Mouse (Mus musculus): ENCODE data around the gene Slc13a4.

Gene Slc13a4

DNA sequence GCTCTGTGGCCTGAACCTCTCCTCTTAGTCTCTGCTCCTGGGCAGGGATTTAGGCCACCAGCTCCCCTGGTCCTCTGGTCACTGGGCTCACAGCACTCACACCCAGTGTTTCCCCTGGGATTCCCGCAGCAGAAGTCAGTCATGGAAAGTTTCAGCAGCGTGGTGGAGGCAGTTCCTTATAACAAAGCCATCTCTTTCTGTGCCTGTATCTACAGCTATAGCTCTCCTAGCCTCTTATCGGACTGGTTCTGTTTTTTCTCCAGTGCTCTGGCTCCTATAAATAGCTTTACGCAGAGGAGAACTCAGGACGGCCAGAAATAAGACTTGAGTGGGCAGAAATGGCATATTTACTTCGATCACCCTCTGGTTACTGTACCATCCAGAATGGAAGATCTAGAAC lies 9.6 kb downstream of the Slc13a4 start:
- no peak for DNase-seq

DNA sequence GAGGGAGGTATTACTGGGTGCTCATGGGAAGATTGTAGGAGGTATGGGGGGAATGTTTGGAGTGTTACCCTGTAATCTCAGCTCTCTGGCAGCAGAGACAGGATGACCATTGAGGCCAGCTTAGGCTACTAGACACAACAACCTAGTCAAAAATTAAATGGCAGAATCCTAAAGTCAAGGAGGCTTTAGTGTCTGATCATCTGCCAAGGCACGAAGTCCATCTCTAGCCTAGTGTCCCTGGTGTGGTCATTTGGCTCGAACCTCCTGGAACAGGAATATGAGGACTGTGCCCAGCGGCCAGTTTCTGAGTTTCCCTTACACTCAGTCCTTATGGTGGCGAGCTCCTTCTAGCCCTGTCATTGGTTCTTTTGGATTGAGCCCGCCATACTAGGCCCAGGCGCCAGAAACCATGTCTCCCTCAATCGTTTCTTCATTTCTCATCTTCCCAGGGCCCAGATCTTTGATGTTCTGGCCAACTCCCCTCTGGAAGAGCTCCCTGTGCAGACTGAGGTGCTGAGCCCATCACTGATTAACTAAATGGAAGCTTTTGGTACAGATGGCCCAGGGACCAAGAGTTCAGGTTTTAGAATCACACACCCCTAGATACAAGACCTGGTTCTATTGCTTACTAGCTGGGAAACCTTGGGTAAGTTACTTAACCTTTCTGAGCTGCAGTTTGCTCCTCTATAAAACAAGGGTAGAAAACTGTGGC lies 10.3 kb downstream of the Slc13a4 start:
- DNase-seq: peak; percentile 77

DNA sequence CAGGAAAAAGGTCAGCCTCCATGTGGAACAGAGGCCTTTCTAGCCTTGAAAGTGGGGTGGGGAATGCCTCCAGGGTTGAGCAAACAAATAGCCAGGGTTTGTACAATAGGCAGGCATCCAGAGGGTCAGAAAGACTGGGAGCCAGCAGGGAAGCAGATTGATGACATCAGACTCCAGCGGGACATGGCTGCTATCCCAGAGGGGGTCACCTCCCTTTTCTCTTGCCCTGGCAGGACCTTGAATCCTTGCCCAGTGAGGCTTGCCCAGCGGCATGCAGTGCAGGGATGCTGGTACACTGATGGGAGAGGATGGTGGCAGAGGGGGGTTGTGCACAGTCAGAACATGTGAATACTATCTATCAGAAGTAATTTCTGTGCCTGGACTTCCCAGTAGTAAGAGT lies 10.9 kb downstream of the Slc13a4 start:
- DNase-seq: peak; percentile 63

DNA sequence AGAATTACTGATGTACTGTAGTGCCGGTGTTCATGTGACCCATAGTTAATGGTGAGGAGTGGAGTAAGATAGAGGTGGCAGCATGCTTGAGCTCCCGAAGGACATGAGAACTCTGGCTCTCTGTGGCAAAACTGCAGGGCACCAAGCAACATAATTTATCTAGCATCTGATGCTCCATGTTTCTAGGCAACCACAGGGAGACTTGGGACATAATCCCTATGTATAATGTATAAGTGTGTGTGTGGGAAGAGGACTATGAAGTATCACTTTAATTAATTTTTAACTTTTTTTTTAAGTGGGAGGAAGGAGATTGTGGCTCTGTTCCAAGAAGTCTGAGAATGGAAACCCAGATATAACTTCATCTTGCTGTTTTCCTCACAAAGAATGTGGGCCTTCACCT lies 13.0 kb downstream of the Slc13a4 start:
- no peak for DNase-seq

DNA sequence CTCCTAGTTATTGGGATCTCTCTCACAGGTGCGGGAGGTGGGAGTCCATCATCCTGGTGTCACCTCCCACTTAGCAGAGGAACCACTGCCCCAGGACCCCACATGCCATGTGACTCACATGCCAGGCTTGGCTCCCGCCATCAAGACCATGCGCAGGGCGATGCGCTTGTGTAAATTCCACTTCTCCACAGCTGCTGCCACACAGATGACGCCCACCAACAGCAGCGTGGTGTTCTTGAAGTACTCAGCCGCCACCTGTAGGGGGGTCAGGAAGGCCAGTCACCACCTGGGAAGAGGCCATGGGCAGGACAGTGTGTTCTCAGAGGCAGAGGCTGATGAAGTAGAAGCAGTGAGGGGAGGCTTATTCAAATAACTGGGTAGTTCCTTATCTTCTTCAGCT lies 18.3 kb downstream of the Slc13a4 start:
- no peak for DNase-seq

DNA sequence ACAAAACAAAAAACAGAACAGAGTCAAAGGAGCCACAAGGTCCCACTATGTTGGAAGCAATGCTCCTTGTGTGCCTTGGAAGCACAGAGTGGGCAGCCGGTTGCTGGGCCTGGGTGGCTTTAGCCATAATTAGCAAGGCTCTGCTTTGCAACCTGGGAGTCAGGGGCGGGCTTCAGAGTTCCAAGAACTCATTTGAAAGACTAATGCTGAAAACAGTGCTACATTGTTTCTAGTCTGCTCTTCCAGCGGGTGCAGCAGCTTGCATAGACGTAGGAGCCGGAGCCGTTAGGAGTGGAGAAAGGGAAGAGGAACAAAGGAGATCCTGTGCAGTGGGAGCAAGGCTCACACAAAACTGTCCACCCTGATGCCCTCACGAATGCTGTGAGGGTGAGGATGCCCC lies 19.0 kb downstream of the Slc13a4 start:
- DNase-seq: no peak

DNA sequence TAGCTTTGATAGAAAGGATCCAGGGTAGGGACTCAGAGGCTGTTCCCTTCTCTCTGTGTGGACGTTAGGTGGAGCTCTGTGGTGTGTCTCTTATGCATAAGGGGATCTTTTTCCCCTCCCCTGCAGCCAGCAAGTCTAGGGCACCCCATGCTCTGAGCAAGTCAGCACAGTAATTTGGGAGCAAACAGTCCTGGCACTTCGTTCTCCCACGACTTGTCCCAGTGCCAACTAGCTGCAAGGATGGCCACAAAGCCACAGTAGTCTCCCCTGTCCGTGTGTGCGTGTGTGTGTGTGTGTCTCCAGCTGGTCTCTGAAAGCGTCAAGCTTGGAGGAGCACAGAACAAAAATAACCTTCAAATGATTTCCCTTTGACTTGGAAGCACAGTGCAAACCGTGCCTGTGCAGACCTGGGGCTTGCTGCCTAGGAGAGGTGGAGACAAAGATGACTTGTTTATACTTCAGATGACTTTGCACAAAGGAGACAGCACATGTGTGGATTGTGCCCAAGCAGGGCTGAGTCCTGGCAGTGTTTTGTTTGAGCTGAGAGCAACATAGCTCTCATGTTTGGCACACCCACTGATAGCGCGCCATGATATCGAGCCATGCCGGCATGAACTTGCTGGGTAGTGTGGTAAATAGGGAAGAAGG lies 19.7 kb downstream of the Slc13a4 start:
- peak; percentile 51 for DNase-seq

DNA sequence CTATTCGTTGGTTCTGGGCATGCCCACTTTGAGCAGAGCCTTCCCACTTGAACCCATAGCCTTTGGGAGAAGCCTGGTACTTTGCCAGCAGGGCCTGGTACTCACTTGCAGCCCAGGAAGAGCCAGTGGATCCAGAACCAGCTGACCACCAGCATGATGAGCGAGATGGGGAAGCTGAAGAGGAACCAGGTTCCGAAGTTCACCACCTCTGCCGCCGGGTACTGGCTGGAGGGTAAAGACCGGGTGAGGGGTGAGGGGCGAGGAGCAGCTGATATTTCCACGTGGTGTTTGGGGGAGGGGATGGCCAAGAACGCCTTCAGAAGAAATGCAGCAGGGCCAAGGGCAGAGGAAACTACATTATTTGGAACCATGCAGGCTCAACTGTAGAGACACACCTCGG lies 28.6 kb downstream of the Slc13a4 start:
- peak; percentile 48 for DNase-seq

DNA sequence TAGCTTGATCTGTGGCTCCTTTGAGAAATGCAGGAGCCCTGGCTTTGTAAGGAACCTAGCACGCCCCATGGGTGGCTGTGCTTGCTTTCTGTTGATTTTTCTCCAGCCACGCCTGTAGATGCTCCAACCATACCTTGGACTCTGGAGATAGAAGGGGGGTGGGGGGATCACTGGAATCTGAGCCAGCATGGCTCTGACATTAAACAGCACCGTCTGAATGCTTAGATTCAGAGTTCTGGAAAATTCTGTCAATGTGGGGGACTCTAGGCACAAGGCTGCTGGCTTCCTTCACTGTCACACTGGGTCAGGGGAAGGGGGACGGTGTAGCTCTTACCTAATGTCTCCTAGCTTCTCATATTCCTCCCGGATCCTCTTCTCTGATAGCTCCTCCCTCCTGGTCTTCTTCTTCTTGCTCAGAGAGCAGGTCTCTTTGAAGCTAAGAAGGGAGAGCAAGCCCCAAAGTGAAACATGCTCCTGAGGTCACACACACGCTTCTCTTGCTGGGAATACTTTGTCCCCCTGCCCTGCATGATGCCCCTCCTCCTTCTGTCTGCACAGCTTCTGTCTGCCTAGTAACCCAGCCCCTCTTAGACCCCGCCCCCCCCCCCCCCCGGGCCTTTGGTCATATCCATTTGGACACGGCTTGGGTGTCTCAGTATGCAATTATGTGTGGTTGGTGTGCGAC lies 29.9 kb downstream of the Slc13a4 start:
- no peak for DNase-seq

DNA sequence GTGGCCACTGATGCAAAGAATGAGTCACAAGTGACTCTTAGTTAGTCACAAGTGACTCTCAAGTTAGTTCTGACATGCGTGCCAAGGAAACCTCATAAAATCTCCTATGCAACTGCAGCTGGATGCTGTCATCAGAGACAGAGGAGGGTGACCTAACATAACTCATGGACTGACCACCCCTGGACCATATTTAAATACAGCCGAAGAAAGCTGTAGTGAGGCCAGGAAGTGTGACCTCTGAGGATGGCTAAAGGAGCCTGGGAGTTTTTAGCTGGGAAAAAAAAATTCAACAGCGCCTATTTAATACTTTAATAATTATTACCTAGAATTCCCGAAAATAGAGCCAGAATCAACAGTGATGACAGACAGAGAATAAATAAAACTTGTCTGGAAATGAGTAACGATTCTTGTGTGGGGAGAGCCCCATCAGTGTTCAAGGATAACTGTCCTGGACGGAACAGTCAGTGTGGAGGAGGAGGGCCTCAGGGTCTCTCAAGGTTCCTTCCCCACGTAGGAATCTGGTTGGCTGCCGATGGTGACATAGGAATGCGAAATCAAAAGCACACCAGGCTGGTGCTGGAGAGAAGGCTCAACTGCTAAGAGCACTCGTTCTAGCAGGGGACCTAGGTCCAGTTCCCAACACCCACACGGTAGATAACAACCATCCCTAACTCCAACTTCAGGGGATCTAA lies 34.4 kb downstream of the Slc13a4 start:
- DNase-seq: no peak

DNA sequence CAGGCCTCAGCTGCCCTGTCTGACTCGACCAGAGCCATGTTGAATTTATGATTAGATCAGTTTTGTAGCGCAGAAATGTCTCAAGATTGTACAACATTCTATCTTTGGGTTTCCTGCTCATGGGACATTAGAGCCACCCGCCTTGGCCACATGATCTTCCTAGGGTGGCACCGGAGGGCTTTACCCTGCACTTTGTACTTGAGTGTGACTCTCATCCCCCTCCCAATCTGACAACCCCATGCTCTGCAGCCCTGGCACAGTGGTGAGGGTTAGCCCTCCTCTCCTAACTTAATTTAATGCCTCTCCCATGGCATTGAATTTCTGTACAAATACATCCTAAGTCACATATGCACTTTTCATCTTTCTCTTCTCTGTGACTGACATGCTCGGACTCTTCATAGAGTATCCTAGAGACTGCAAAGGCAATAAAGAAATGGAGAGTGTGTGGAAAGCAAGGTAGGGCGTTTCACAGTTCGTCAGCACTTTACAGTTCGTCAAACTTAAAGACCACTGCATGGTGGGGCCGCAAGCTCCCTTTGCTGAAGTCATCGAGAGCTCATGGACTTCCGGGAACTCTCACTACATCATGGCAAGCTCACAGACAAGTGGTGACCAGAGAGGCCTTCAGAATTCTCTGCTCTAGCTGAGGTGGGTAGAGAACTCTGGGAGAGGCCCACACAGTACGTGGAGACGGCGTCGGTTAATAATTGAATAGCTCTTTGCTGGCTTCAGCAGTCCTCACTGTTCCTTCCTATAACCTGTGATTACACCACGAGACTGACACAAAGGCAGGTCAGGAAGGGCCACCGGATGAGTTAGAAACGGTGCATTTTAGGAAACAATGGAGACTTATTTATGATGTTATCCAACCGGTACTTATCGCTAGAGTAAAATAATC lies 35.8 kb downstream of the Slc13a4 start:
- peak; percentile 41 for DNase-seq

DNA sequence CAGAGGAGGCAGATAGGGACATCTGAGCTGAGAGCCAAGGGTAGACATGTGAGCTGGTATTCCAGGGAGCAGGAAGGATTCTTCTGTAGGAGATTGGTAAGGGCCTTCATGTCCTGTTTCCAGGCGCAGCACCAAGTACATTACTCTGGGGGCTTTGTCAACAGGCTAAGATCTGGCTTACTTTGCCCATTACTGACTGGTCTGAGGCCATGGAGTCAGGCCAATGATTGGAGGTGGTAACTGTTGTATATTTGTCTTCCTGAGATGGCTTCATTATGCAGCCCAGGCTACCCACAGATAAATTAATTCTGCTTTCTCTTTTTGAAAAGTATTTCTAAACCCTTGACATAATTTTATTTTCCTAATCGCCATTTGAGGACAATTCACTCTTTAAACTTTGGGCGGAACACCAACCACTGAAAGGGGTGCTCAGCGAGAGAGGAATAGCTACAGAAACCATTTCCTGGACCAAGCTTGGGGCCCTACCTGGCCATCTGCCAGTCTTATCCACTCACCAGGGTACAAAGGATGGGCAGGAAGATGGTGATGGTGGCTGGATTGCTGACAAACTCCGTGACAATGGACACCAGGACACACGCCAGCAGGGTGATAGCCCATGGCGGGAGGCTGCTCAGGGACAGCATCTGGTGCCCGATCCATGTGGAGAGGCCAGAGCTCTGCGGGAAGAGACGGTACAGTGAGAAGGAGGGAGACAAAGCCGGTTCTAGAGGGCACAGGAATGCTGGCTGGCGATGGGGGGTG lies 36.7 kb downstream of the Slc13a4 start:
- no peak for DNase-seq

DNA sequence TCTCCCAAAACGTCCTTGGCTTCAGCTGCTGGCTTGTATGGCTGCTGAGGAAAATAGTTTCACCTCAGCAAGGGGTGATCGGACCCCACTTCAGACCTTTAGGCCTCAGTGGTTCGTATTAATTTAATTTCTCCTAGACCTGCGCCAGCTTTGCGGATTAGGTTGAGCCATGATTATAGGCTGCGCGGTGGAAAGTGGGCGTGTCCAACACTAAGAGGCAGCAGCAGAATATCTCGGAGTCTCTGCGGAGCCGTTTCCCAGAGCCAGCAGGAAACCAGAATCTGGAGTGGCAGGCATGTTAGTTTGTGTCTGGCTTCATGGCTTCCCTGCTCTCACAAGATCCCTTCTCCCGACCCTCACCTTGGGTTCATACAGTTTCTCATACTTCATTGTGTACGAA lies 38.3 kb downstream of the Slc13a4 start:
- DNase-seq: no peak

DNA sequence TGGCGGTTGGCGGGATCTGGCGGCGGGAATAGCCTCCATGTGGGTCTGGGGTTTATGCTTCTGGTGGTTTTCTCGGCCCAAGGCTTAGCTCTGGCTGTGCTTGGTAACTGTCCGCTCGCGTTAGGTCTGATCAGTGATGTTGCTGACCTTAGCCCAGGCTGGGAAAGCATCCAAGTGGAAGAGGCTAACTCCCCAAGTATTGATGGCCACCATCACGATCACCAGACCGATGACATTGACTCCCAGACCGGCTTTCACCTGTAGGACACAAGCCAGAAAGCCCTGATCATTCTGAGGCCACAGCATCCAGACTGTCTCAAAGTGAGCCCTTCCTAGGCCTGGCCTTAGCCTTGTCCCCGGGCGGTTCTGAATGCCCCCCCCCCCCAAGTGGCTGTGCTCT lies 39.2 kb downstream of the Slc13a4 start:
- DNase-seq: no peak

DNA sequence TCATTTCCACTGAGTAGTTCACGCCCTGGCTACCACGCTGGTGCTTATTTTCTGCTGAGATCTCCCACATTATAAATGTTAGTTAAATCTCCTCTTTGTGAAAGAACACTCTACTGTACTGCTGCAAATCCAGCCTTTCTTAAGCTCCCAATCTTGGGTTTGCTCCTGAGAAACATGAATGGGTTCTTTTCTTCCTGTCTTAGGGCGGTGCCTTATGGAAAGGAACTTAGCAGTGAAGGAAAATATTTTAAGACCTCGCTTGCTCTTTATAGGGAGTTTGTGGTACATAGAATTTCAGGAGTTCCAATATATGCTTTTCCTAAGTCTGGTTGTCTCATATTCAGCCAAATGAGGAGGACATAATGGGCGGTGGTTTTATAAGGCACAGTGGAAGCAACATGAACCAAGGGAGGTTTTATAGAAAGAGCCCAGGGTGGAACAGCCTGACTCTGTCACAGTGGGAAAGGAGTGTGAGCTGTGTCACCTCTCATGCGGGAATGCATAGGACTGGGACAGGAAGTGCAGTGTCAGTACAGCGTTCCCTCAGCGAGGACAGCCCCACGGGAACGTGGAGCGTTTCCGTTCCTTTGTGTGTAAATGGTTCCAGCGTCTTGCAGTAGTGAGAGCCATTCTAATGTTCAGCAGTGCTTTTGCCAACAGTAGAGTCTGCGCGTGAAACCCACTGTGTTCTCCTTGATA lies 42.2 kb downstream of the Slc13a4 start:
- no peak for DNase-seq

DNA sequence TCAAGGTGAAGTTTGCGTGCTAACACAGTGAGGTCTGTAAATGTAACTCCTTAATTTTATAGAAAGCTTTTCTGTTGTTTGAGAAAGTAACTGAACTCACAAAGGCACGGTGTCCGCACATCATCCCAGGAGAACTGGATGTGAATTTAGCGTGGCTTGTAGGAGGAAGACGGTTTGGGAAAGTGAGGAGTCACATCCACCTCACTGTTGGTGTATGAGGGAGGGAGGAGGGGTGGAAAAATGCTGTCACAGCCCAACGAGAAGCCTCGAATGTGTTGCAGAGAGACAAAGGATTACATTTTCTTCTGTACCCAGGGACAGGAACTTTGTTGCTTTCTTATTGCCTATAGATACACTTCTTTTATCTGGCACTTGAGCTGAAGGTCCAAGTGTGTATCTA lies 47.4 kb downstream of the Slc13a4 start:
- no peak for DNase-seq

DNA sequence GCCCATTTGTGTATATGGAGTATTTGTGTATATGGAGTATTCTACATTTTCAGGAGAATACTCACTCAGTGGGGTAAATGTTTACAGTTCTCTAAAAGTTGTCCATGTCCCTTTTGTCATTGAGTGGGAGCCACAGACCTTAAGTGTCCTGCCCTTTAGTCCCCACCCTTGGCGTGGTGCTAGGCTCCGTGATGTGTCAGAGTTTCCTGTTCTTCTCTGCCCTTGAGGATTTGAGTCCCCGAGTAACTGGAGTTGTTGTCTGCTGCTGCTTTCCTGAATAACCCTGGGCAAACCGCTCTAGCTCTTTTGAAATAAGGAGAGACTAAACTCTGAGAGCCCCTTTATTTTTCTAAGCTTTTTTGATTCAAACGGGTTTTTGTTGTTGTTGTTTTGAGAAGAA lies 48.4 kb downstream of the Slc13a4 start:
- no peak for DNase-seq

DNA sequence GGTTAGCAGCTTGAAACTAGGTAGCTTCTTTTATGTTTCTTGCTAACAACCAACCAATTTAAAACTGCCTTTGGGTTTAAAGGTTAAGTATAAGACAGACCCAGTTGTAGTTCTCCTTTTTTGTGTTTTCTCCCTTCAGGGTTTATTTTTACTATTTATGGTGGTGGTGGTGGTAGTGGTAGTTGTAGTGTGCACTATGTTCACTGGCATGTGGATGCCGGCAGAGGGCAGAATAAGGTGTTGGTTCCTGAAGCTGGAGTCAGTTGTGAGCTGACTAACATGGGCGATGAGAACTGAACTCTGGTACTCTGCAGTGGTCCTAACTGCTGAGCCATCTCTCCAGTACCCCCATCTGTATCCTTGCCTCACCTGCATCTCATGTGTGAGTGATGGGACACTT lies 49.0 kb downstream of the Slc13a4 start:
- no peak for DNase-seq

DNA sequence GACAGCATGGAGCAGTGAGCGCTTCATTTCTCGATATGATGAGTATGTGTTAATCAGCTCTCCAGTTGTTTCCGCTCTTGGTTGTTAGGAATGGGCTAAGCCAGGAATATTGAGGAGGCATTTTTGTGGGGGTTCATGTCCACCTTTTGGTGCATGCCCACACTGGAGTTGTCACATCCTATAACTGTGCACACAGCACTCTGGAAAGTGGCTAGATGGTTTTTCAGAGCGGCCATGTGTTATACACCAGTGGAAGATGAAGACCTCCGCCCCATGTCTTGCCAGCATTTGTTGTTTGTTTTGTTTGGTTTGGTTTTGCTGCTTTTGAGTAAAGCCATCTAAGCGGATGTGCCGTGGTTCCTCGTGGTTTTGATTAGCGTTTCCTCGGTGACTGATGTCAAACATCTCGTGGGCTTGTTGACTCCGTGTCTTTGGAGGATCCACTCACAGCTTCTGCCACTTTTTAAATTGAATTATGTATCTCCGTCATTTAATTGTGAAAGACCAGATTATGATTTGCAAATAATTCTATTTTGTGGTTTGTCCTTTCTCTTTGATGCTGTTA lies 50.2 kb downstream of the Slc13a4 start:
- DNase-seq: no peak

DNA sequence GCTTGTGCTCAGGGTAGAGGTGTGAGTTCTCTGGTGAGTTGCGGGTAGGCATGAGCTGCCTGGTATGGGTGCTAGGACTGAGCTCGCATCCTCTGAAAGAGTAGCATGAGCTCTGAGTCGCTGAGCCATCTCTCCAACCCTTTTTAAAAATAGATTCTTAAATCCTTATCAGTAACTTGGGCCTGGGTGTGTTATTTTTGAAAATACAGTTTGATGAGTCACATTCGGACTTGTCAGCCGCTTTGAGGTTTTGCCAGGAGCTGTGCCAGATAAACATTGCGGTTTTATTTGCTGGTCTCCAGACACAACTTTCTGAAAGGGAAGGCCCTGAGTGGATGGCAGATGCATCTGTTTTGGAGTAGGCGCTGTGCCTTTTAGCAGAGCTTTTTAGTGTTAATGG lies 51.2 kb downstream of the Slc13a4 start:
- no peak for DNase-seq

DNA sequence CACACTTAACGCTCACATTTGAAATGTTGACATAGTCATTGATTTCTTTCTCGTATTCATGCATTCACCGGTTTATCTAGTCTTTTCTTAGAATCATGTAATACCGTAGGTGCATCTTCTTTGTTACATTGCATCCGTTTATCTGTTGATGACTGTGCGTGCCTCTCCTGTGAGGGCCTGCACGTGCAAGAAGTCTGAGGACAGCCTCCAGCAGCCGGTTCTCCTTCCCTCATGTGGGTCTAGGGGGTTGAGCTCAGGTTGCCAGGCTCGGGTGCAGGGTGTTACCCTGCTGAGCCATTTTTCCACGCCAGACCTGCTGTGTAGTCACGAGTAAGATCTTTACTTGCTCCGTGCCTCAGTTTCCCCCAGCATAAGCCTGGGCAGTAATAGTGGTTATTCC lies 52.9 kb downstream of the Slc13a4 start:
- no peak for DNase-seq

Data from kidney, adult 18-20 months (tissue).